Mouse (Mus musculus) forebrain, embryonic 12.5 days (tissue): ENCODE measurements at regions not wholly inside any gene's neighbourhood (a gene's known extent, or its start where the extent isn't known, plus 50 kb on each side); places are given as distances from the start of the nearest gene placed in this dataset.

Experiments
- ATAC-seq: fragments of 200-750 bp; cut with Nextera tagmentation; 2 replicates; pipeline ENCODE4 v1.8.0; 2017; ENCODE audit warnings: moderate TSS enrichment; ENCODE audit not compliant: low FRiP score
- H3K27ac ChIP-seq: fragments of 300-500 bp; sonication (generic); 2 replicates; pipeline ENCODE4 v1.5.1; 2016; ENCODE audit warnings: mild to moderate bottlenecking
- H3K27me3 ChIP-seq: fragments of 300-500 bp; sonication (generic); 2 replicates; pipeline ENCODE4 v1.6.1; 2016; ENCODE audit warnings: mild to moderate bottlenecking
- H3K36me3 ChIP-seq: fragments of 300-500 bp; sonication (generic); replicated peaks from 2 replicates; pipeline ENCODE4 v1.6.1; 2016; ENCODE audit warnings: mild to moderate bottlenecking
- H3K4me1 ChIP-seq: fragments of 300-500 bp; sonication (generic); 2 replicates; pipeline ENCODE4 v1.6.1; 2016
- H3K4me2 ChIP-seq: fragments of 300-500 bp; sonication (generic); 2 replicates; pipeline ENCODE4 v1.6.1; 2016; ENCODE audit warnings: mild to moderate bottlenecking, moderate library complexity
- H3K4me3 ChIP-seq: fragments of 300-500 bp; sonication (generic); replicated peaks from 2 replicates; pipeline ENCODE4 v1.5.1; 2016; ENCODE audit warnings: mild to moderate bottlenecking
- H3K9ac ChIP-seq: fragments of 300-500 bp; sonication (generic); 2 replicates; pipeline ENCODE4 v1.6.1; 2016; ENCODE audit warnings: mild to moderate bottlenecking
- H3K9me3 ChIP-seq: fragments of 300-500 bp; sonication (generic); 2 replicates; pipeline ENCODE4 v1.6.1; 2016
- WGBS: fragments of 180-500 bp; shearing (Covaris S2); methylation state at CpG from one replicate; pipeline ENCODE4 v1.1.7; 2016; 5-methylcytosine and 5-hydroxymethylcytosine counted together

- no peak overlapping the region for H3K4me3 ChIP-seq
- H3K4me2 ChIP-seq, result no peak overlapping the region
- H3K9me3 ChIP-seq, result no peaks in the 10 kb centered on the region
- H3K36me3 ChIP-seq, result no peaks in the 10 kb centered on the region
- no peak overlapping the region for H3K27ac ChIP-seq
- H3K27me3 ChIP-seq, result no peaks in the 10 kb centered on the region
- H3K4me1 ChIP-seq, result no peaks in the 10 kb centered on the region
- 70% methylated on average over 1 of the region's 1 CpGs for whole genome bisulfite sequencing
- ATAC-seq, result no peak
- no peak overlapping the region for H3K9ac ChIP-seq
These were observed 451.3 kb downstream of the Epha3 start for GRCm38 (mm10) chr16:63412656-63413055.

DNA sequence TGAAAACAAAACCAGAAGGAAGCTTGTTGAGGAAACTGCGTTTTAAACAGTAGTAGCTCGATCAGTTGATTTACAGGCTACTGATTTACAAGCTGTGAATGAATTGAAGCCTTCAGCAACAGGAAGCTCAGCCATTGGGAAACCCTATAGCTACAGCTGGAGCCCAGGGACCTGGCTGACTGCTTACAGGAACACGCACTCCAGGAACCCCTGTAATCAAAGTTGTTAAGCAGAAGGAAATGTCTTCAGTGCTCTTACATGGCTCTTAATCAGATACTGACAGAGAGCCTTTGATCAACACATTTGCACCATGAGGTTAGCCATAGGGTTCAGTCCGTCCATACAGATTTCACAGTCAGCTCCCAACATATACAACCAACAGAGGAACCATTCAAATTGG, 411.7 kb downstream of the Epha3 start:
- Histone ChIP-seq H3K9ac (no peak overlapping the region), H3K4me2 (no peak overlapping the region), H3K27me3 (no peaks in the 10 kb centered on the region), H3K36me3 (no peaks in the 10 kb centered on the region), H3K27ac (no peak overlapping the region), H3K4me1 (no peaks in the 10 kb centered on the region), H3K4me3 (no peak overlapping the region), H3K9me3 (no peaks in the 10 kb centered on the region)
- ATAC-seq, result no peak
- WGBS, result 82% methylated on average over 4 of the region's 4 CpGs

DNA sequence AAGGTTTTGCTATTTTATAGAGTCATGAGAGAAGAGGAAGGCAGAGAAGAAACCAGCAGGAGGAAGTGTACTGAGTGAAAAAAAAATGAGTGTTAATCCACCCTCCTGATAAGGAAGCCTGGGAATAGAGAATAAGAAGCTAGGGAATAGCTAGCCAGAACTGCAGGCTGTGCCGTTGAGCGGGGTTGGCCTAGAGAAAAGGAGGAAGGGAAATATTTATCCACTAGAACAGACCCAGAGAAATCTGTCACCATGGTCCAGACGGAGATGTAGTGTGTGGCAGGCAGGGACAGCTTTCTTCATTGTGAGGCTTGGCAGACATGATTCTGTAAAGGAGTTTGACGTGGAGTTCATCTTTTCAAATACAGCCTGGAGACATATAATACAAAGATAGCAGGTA, 397.4 kb downstream of the Epha3 start:
- Histone ChIP-seq H3K27me3 (no peaks in the 10 kb centered on the region), H3K4me2 (no peak overlapping the region), H3K27ac (no peak overlapping the region), H3K9me3 (no peaks in the 10 kb centered on the region), H3K4me1 (no peaks in the 10 kb centered on the region), H3K9ac (no peak overlapping the region), H3K36me3 (no peaks in the 10 kb centered on the region), H3K4me3 (no peak overlapping the region)
- no peak for ATAC-seq
- WGBS, result 73% methylated on average over 4 of the region's 4 CpGs

GRCm38 (mm10) chr16:63468851-63469250, 395.1 kb downstream of the Epha3 start:
- Histone ChIP-seq H3K9ac (no peak overlapping the region), H3K27ac (no peak overlapping the region), H3K4me3 (no peak overlapping the region), H3K36me3 (no peaks in the 10 kb centered on the region), H3K4me2 (no peak overlapping the region), H3K27me3 (no peaks in the 10 kb centered on the region), H3K9me3 (no peaks in the 10 kb centered on the region), H3K4me1 (no peaks in the 10 kb centered on the region)
- 88% methylated on average over 1 of the region's 1 CpGs for WGBS
- ATAC-seq, result no peak
